Mouse (Mus musculus): ENCODE measurements around the gene Sorbs1.
A peak's percentile ranks its signal among the peaks of the same experiment; 100 is the strongest.

Sorbs1 gene

GRCm38 (mm10) chr19:40346232-40346844 is 167.2 kb downstream of the Sorbs1 start:
- no peak for DNase-seq (ENCODE audit: low spot score in 2 of 2)

GRCm38 (mm10) chr19:40345684-40346083 is 167.9 kb downstream of the Sorbs1 start:
- DNase-seq (ENCODE audit: low spot score in 2 of 2): peak; percentile 26 to 48

GRCm38 (mm10) chr19:40343018-40343417 is 170.6 kb downstream of the Sorbs1 start:
- DNase-seq (ENCODE audit: low spot score in 2 of 2): peak; percentile 59 to 72

GRCm38 (mm10) chr19:40341141-40341540 is 172.4 kb downstream of the Sorbs1 start:
- DNase-seq (ENCODE audit: low spot score in 2 of 2): no peak

- no peak for DNase-seq (ENCODE audit: low spot score in 2 of 2)
These were observed 176.9 kb downstream of the Sorbs1 start for GRCm38 (mm10) chr19:40336694-40337093.

- DNase-seq (ENCODE audit: low spot score in 2 of 2): no peak
These were observed 179.7 kb downstream of the Sorbs1 start for GRCm38 (mm10) chr19:40333905-40334304.

- no peak for DNase-seq (ENCODE audit: low spot score in 2 of 2)
These were observed 180.5 kb downstream of the Sorbs1 start for GRCm38 (mm10) chr19:40333081-40333480.

- DNase-seq (ENCODE audit: low spot score in 2 of 2): no peak
These were observed 181.3 kb downstream of the Sorbs1 start for GRCm38 (mm10) chr19:40332303-40332702.

GRCm38 (mm10) chr19:40331846-40332245 is 181.7 kb downstream of the Sorbs1 start:
- no peak for DNase-seq (ENCODE audit: low spot score in 2 of 2)

GRCm38 (mm10) chr19:40326126-40326525 is 187.5 kb downstream of the Sorbs1 start:
- DNase-seq (ENCODE audit: low spot score in 2 of 2): no peak

GRCm38 (mm10) chr19:40325381-40325780 is 188.2 kb downstream of the Sorbs1 start:
- DNase-seq (ENCODE audit: low spot score in 2 of 2): no peak

- no peak for DNase-seq (ENCODE audit: low spot score in 2 of 2)
These were observed 191.4 kb downstream of the Sorbs1 start for GRCm38 (mm10) chr19:40322226-40322625.

- no peak for DNase-seq (ENCODE audit: low spot score in 2 of 2)
These were observed 194.4 kb downstream of the Sorbs1 start for GRCm38 (mm10) chr19:40319199-40319598.

GRCm38 (mm10) chr19:40318511-40318910 is 195.1 kb downstream of the Sorbs1 start:
- no peak for DNase-seq (ENCODE audit: low spot score in 2 of 2)

GRCm38 (mm10) chr19:40317001-40317400 is 196.6 kb downstream of the Sorbs1 start:
- no peak for DNase-seq (ENCODE audit: low spot score in 2 of 2)

- DNase-seq (ENCODE audit: low spot score in 2 of 2): no peak
These were observed 199.3 kb downstream of the Sorbs1 start for GRCm38 (mm10) chr19:40314252-40314651.

GRCm38 (mm10) chr19:40311631-40312030 is 201.9 kb downstream of the Sorbs1 start:
- no peak for DNase-seq (ENCODE audit: low spot score in 2 of 2)

GRCm38 (mm10) chr19:40310410-40311130 is 203.0 kb downstream of the Sorbs1 start:
- DNase-seq (ENCODE audit: low spot score in 2 of 2): no peak

- no peak for DNase-seq (ENCODE audit: low spot score in 2 of 2)
These were observed 203.7 kb downstream of the Sorbs1 start for GRCm38 (mm10) chr19:40309911-40310310.

- no peak for DNase-seq (ENCODE audit: low spot score in 2 of 2)
These were observed 206.0 kb downstream of the Sorbs1 start for GRCm38 (mm10) chr19:40307550-40307949.

- DNase-seq (ENCODE audit: low spot score in 2 of 2): no peak
These were observed 206.9 kb downstream of the Sorbs1 start for GRCm38 (mm10) chr19:40306631-40307030.

- no peak for DNase-seq (ENCODE audit: low spot score in 2 of 2)
These were observed 208.1 kb downstream of the Sorbs1 start for GRCm38 (mm10) chr19:40305456-40305855.

- no peak for DNase-seq (ENCODE audit: low spot score in 2 of 2)
These were observed 210.7 kb downstream of the Sorbs1 start for GRCm38 (mm10) chr19:40302916-40303315.

Measured in spleen, postnatal 14 days (tissue).